Mouse (Mus musculus): ENCODE results near the gene Lce1j. TPM values are rescaled to one million over a fixed set of nuclear protein-coding genes. Genes with fewer than 3 reads are reported as not detected.

Lce1j gene
- not detected for polyA plus RNA-seq (2017; shearing (Covaris generic))

DNA sequence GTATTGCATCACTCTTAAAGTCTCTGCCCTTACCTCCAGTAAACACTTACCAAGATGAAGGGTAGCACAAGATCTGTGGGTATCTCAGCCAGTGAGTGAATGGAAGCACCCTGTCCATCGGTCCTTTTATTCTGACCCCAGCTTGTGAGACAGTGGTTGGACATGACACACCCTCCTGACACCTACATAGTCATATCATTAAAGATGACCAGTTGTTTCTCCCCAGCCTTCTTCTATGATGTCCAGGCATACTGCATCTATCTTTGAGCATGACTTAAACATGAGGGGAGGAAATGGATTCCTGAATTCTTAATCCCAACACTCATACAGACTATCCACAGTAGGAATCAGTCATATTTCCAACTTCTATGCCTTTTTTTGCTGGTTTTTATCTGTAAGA, at the start of gene Lce1j:
TSS of gene Lce1j (minus strand) at position 101 of the 400 bp plus-strand sequence.

DNA sequence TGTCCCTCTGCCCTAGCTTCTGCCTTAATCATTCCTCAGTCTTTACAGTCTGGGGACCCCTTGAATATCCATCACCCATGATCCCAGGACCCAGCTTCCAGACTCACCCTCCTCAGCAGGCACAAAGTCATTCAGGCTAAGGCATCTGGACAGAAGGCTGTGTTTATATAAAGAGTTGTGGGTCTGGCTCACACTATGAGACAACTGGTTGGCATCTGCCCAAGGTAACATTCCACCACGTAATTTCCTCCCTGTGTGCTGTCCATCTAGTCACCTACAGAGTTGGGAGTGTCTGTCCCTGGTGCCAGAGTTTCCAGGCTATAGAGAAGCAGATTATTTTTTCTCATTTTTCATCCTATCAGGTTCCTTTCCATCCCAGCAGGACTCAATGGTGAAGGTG, 36.8 kb upstream of the Lce1j start, which contains the start of gene Kprp:
TSS of gene Kprp (minus strand) at position 140 of the 400 bp plus-strand sequence.

DNA sequence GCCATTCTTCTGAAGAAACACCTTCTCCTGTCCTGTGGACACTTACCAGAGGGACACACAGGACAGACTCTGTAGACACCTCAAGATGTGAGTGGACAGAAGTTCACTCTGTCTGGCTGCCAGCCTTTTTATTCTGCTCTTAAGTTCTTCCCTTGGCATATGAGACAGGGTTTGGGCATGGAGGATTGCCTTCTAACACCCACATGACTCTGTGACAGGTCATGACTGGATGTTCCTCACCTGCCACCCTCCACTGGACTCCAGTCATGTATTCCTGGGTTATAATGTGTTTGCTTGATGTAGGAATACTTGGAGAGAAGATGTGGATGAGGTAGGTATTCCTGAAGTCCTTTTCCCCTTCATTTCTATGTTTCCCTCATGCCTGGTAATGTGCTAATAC, 17.5 kb upstream of the Lce1j start, which contains the start of gene Lce1k:
TSS of gene Lce1k (minus strand) at position 101 of the 400 bp plus-strand sequence.

DNA sequence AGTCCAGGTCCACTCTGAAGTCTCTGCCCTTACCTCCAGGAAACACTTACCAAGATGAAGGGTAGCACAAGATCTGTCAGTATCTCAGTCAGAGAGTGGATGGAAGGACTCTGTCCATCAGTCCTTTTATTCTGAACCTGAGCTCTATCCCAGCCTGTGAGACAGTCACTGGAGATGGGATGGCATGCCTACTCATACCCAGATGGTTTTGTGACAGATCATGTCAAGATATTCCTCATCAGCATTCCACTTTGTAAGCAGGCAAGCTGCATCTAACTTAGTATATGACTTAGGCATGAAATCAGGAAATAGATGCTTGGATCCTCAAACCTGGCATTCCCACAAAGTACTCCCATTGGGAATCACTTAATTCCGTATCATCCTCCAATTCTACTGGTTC, 11.5 kb downstream of the Lce1j start, which contains the start of gene Lce1i:
TSS of gene Lce1i (minus strand) at position 101 of the 400 bp plus-strand sequence.

DNA sequence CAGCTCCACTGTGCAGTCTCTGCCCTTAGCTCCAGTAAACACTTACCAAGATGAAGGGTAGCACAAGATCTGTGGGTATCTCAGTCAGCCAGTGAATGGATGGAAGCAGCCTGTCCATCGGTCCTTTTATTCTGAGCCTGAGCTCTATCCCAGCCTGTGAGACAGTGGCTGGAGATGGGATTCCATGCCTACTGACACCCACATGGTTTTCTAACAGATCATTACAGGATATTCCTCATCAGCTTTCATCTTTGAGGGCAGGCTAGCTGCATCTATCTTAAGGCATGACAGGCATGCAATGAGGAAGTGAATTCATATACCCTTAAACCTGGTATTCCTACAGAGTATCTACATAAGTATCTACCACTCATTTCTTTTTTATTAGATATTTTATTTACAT, 25.3 kb downstream of the Lce1j start, which contains the start of gene Lce1h:
TSS of gene Lce1h (minus strand) at position 101 of the 400 bp plus-strand sequence.

DNA sequence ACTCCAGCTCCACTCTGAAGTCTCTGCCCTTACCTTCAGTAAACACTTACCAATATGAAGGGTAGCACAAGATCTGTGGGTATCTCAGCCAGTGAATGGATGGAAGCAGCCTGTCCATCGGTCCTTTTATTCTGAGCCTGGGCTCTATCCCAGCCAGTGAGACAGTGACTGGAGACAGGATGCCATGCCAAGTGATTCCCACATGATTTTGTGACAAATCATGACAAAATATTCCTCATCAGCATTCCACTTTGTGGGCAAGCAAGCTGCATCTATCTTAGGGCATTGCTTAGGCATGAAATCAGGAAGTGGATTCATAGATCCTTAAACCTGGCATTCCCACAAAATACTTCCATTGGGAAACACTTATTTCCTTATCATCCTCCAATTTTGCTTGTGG, 38.1 kb downstream of the Lce1j start, which contains the start of gene Lce1g:
TSS of gene Lce1g (minus strand) at position 101 of the 400 bp plus-strand sequence.

DNA sequence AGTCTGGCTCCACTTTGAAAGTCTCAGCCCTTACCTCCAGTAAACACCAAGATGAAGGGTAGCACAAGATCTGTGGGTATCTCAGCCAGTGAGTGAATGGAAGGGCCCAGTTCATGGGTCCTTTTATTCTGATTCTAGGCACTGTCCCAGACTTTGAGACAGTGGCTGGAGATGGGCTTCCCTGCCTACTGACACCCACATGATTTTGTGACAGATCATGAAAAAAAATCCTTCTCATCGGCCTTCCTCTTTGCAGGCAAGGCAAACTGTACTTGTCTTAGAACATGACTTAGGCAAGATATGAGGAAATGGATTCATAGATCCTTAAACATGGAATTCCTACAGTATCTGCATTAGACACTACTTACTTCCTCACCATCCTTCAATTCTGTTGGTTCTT, 51.3 kb downstream of the Lce1j start, which contains the start of gene Gm38119:
TSS of gene Gm38119 (minus strand) at position 101 of the 400 bp plus-strand sequence.

Other genes starting within 250 kb of the Lce1j start
- not detected for gene Ivl, start 216.8 kb downstream of the Lce1j start, polyA plus RNA-seq (2017; shearing (Covaris generic))
- gene Smcp, start 201.5 kb downstream of the Lce1j start, polyA plus RNA-seq (2017; shearing (Covaris generic)) = not detected
- gene 2210017I01Rik, start 183.0 kb downstream of the Lce1j start, polyA plus RNA-seq (2017; shearing (Covaris generic)) = not detected
- gene Lce6a, start 168.9 kb downstream of the Lce1j start, polyA plus RNA-seq (2017; shearing (Covaris generic)) = not detected
- not detected for gene Lce1a1, start 142.2 kb downstream of the Lce1j start, polyA plus RNA-seq (2017; shearing (Covaris generic))
- gene Lce1b, start 133.6 kb downstream of the Lce1j start, polyA plus RNA-seq (2017; shearing (Covaris generic)) = not detected
- not detected for gene Lce1a2, start 120.2 kb downstream of the Lce1j start, polyA plus RNA-seq (2017; shearing (Covaris generic))
- not detected for gene Lce1c, start 111.3 kb downstream of the Lce1j start, polyA plus RNA-seq (2017; shearing (Covaris generic))
- gene Lce1d, start 103.3 kb downstream of the Lce1j start, polyA plus RNA-seq (2017; shearing (Covaris generic)) = not detected
- not detected for gene Lce1e, start 81.4 kb downstream of the Lce1j start, polyA plus RNA-seq (2017; shearing (Covaris generic))
- gene Lce1f, start 70.2 kb downstream of the Lce1j start, polyA plus RNA-seq (2017; shearing (Covaris generic)) = not detected
- not detected for gene Gm38119, start 51.4 kb downstream of the Lce1j start, polyA plus RNA-seq (2017; shearing (Covaris generic))
- gene Lce1g, start 38.2 kb downstream of the Lce1j start, polyA plus RNA-seq (2017; shearing (Covaris generic)) = not detected
- gene Lce1h, start 25.4 kb downstream of the Lce1j start, polyA plus RNA-seq (2017; shearing (Covaris generic)) = not detected
- not detected for gene Lce1i, start 11.6 kb downstream of the Lce1j start, polyA plus RNA-seq (2017; shearing (Covaris generic))
- not detected for gene Lce1k, start 17.4 kb upstream of the Lce1j start, polyA plus RNA-seq (2017; shearing (Covaris generic))
- gene Kprp, start 36.7 kb upstream of the Lce1j start, polyA plus RNA-seq (2017; shearing (Covaris generic)) = not detected
- not detected for gene Lce1l, start 60.8 kb upstream of the Lce1j start, polyA plus RNA-seq (2017; shearing (Covaris generic))
- gene 2310050C09Rik, start 79.7 kb upstream of the Lce1j start, polyA plus RNA-seq (2017; shearing (Covaris generic)) = not detected
- gene Lce3a, start 135.7 kb upstream of the Lce1j start, polyA plus RNA-seq (2017; shearing (Covaris generic)) = not detected
- gene Lce3b, start 142.5 kb upstream of the Lce1j start, polyA plus RNA-seq (2017; shearing (Covaris generic)) = not detected
- gene Lce3c, start 154.0 kb upstream of the Lce1j start, polyA plus RNA-seq (2017; shearing (Covaris generic)) = not detected
- not detected for gene Lce3d, start 166.9 kb upstream of the Lce1j start, polyA plus RNA-seq (2017; shearing (Covaris generic))
- not detected for gene Lce3e, start 176.5 kb upstream of the Lce1j start, polyA plus RNA-seq (2017; shearing (Covaris generic))
- gene Lce3f, start 201.7 kb upstream of the Lce1j start, polyA plus RNA-seq (2017; shearing (Covaris generic)) = not detected
- not detected for gene Crct1, start 225.2 kb upstream of the Lce1j start, polyA plus RNA-seq (2017; shearing (Covaris generic))
- not detected for gene Lce1m, start 228.5 kb upstream of the Lce1j start, polyA plus RNA-seq (2017; shearing (Covaris generic))